Mouse (Mus musculus) liver, embryonic 14.5 days (tissue): ENCODE data around the gene Snx14. TPM values are rescaled to one million over a fixed set of nuclear protein-coding genes. Genes with fewer than 3 reads are reported as not detected.

Source experiments
- ATAC-seq: fragments of 200-750 bp; cut with Nextera tagmentation; 2 replicates; pipeline ENCODE4 v1.8.0; 2017; ENCODE audit warnings: moderate number of reproducible peaks, mild to moderate bottlenecking, moderate library complexity; ENCODE audit not compliant: insufficient read depth
- DNase-seq, 3 experiments: peaks; one replicate each; pipeline ENCODE4 v3.0.0-alpha.2; 2012 to 2013; ENCODE audit warnings: low read depth in 3 of 3, low spot score in 3 of 3
- H3K27ac ChIP-seq: fragments of 300-500 bp; sonication (generic); 2 replicates; pipeline ENCODE4 v1.5.1; 2014; ENCODE audit warnings: moderate library complexity, mild to moderate bottlenecking, control low read depth, inconsistent platforms
- H3K27me3 ChIP-seq: fragments of 300-500 bp; sonication (generic); 2 replicates; pipeline ENCODE4 v1.6.1; 2014; ENCODE audit warnings: mild to moderate bottlenecking, low read length, moderate library complexity; ENCODE audit not compliant: control insufficient read depth, insufficient read depth
- H3K36me3 ChIP-seq: fragments of 300-500 bp; sonication (generic); replicated peaks from 2 replicates; pipeline ENCODE4 v1.6.1; 2014; ENCODE audit warnings: low read depth; ENCODE audit not compliant: control insufficient read depth, insufficient read depth
- H3K4me1 ChIP-seq, 2 experiments: fragments of 200-500 bp in 1 of 2; fragments of 300-500 bp in 1 of 2; sonication (generic) in 1 of 2; replicated peaks; 2 replicates each; pipeline ENCODE4 v1.6.1; 2012 to 2014; ENCODE audit warnings: antibody characterized with exemption in 1 of 2, inconsistent platforms in 1 of 2, low read length in 1 of 2; ENCODE audit not compliant: control insufficient read depth in 2 of 2, insufficient read depth in 2 of 2
- H3K4me2 ChIP-seq: fragments of 300-500 bp; sonication (generic); 2 replicates; pipeline ENCODE4 v1.6.1; 2014; ENCODE audit warnings: low read depth, mild to moderate bottlenecking, control low read depth, moderate library complexity
- H3K4me3 ChIP-seq, 2 experiments: fragments of 200-500 bp in 1 of 2; fragments of 300-500 bp in 1 of 2; sonication (generic) in 1 of 2; 2 replicates each; pipeline ENCODE4 v1.5.1; 2012 to 2014; ENCODE audit warnings: low read depth in 2 of 2, low read length in 2 of 2, mild to moderate bottlenecking in 2 of 2, control low read depth in 1 of 2, inconsistent platforms in 1 of 2, moderate library complexity in 1 of 2; ENCODE audit not compliant: insufficient read depth in 1 of 2
- H3K9ac ChIP-seq: fragments of 300-500 bp; sonication (generic); replicated peaks from 2 replicates; pipeline ENCODE4 v1.6.1; 2014; ENCODE audit warnings: mild to moderate bottlenecking, control low read depth, moderate library complexity
- H3K9me3 ChIP-seq: fragments of 300-500 bp; sonication (generic); 2 replicates; pipeline ENCODE4 v1.6.1; 2016; ENCODE audit warnings: low read length, mixed read lengths; ENCODE audit not compliant: control insufficient read depth
- CTCF ChIP-seq: IDR thresholded peaks from 2 replicates; pipeline ENCODE4 v1.5.1; 2016; ENCODE audit warnings: antibody characterized with exemption, low read depth, control low read depth
- EP300 ChIP-seq: IDR thresholded peaks from 2 replicates; pipeline ENCODE4 v1.6.1; 2016; ENCODE audit warnings: antibody characterized with exemption, low read depth
- WGBS: fragments of 180-500 bp; shearing (Covaris S2); extraction: QIAGEN DNeasy Blood & Tissue Kit; methylation state at CpG from one replicate; pipeline ENCODE4 v1.1.7; 2014; ENCODE audit not compliant: insufficient replicate concordance; 5-methylcytosine and 5-hydroxymethylcytosine counted together
- polyA plus RNA-seq, 2 experiments: library from polyadenylated mRNA; depleted of rRNA in 1 of 2; stranded (reverse) in 1 of 2; unstranded in 1 of 2; fragments of >200 nt; fragmentation: Nextera tagmentation in 1 of 2; extraction: Ambion mirVana in 1 of 2; gene quantifications; 2 replicates each; pipeline versions ENCODE4 v1.2.1 to v1.2.3; 2012 to 2014

Gene Snx14
- polyA plus RNA-seq, 2 experiments: 8.6 to 9.9 TPM

- no peak for ATAC-seq
- H3K36me3 ChIP-seq: no peaks in the 10 kb centered on the region
- no peak for DNase-seq
- H3K27ac ChIP-seq: no peak overlapping the region
- H3K4me3 ChIP-seq: no peak overlapping the region
- no peaks in the 10 kb centered on the region for H3K9me3 ChIP-seq
- 56% methylated on average over 6 of the region's 6 CpGs for WGBS
- H3K9ac ChIP-seq: no peak overlapping the region
- H3K4me1 ChIP-seq: no peaks in the 10 kb centered on the region
- TF ChIP-seq CTCF: no peak
- no peak for TF ChIP-seq EP300
- no peaks in the 10 kb centered on the region for H3K27me3 ChIP-seq
- H3K4me2 ChIP-seq: no peak overlapping the region
Observed at GRCm38 (mm10) chr9:88352741-88353140, 86.0 kb downstream of the Snx14 start.

- no peaks in the 10 kb centered on the region for H3K4me1 ChIP-seq
- no peak overlapping the region for H3K4me3 ChIP-seq
- H3K36me3 ChIP-seq: no peaks in the 10 kb centered on the region
- ATAC-seq: no peak
- DNase-seq: no peak
- H3K27me3 ChIP-seq: no peaks in the 10 kb centered on the region
- WGBS: 44% methylated on average over 3 of the region's 3 CpGs
- H3K4me2 ChIP-seq: no peak overlapping the region
- TF ChIP-seq EP300: no peak
- TF ChIP-seq CTCF: no peak
- no peak overlapping the region for H3K9ac ChIP-seq
- H3K27ac ChIP-seq: no peak overlapping the region
- H3K9me3 ChIP-seq: no peaks in the 10 kb centered on the region
Observed at GRCm38 (mm10) chr9:88351163-88351562, 87.6 kb downstream of the Snx14 start.

DNA sequence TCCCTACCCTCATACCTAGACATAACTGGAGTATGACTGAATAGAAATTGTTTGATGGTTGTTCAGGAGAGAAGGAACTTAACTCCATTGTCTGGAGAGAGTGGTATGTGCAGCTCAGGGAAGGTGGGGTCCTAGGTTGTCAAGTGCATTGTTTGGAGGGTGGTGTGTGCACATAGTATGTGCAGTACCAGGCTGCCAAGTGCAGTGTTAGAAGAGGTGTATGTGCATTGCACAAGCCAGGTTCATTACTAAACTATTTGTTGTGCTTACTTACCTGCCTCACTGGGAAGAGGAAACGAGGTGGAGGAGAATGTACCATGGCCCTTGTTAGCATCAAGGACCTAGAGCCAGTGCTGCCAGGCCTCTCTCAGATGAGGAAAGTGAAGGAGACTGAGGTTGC, 88.4 kb downstream of the Snx14 start:
- Histone ChIP-seq H3K4me2 (no peak overlapping the region), H3K9ac (no peak overlapping the region), H3K36me3 (no peaks in the 10 kb centered on the region), H3K4me1 (no peaks in the 10 kb centered on the region), H3K27me3 (no peaks in the 10 kb centered on the region), H3K9me3 (no peaks in the 10 kb centered on the region), H3K4me3 (no peak overlapping the region), H3K27ac (no peak overlapping the region)
- WGBS: 63% methylated on average over 1 of the region's 1 CpGs
- DNase-seq: no peak
- TF ChIP-seq EP300 (no peak), CTCF (no peak)
- no peak for ATAC-seq

DNA sequence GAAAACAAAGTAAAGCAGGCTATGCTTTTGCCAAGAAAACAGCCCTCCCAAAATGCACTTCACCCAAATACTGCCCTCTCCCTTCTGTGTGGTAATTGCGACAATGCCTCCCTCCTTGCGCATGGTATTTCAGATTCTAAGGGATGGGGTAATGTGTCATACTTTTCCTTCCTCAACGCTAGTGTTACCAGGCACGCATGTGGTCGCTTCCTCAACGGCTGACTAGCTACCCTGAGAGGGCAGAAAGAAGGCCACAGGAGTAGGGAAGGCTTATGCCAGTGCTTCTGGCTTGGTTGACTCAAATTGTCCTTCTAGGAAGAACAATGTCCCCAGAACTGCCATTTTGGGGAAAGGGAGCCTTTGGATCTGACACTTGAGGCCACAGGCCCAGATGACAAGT, 90.1 kb downstream of the Snx14 start:
- WGBS: 47% methylated on average over 6 of the region's 6 CpGs
- no peak overlapping the region for H3K9ac ChIP-seq
- ATAC-seq (no peak), DNase-seq (no peak)
- H3K4me1 ChIP-seq: no peaks in the 10 kb centered on the region
- TF ChIP-seq EP300 (no peak), CTCF (no peak)
- H3K27ac ChIP-seq: no peak overlapping the region
- no peaks in the 10 kb centered on the region for H3K36me3 ChIP-seq
- no peak overlapping the region for H3K4me3 ChIP-seq
- no peaks in the 10 kb centered on the region for H3K9me3 ChIP-seq
- no peak overlapping the region for H3K4me2 ChIP-seq
- no peaks in the 10 kb centered on the region for H3K27me3 ChIP-seq

DNA sequence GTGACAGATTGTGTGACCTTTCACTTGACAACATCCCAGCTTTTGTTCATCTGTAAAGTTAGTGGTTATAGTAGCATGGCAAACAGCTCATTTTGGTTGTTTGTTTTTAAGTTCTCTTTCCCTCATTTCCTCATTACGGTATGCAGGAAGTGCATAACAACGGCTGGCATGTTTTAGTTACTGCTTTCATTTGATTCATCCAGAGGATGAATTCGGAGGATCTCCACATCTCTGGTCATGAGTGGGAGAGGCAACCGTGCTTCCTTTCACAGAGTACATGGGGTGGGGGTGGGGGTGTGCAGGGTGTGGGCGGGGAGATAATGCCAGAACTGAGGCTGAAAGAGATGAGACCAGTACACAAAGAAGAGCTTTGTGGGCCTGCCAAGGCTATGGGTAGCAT, 91.9 kb downstream of the Snx14 start:
- Histone ChIP-seq H3K4me3 (no peak overlapping the region), H3K9ac (no peak overlapping the region), H3K9me3 (no peaks in the 10 kb centered on the region), H3K36me3 (no peaks in the 10 kb centered on the region), H3K27ac (no peak overlapping the region), H3K27me3 (no peaks in the 10 kb centered on the region), H3K4me1 (no peaks in the 10 kb centered on the region), H3K4me2 (no peak overlapping the region)
- WGBS: 39% methylated on average over 5 of the region's 5 CpGs
- ATAC-seq: no peak
- no peak for DNase-seq
- TF ChIP-seq CTCF (no peak), EP300 (no peak)
